Mouse (Mus musculus) gastrocnemius, postnatal 36 days (tissue): ENCODE measurements around the gene Nfia. TPM values are rescaled to one million over a fixed set of nuclear protein-coding genes. Genes with fewer than 3 reads are reported as not detected.

ENCODE experiments used
- DNase-seq, 2 experiments: peaks; one replicate each; pipeline ENCODE4 v3.0.0; 2022
- intact Hi-C: fragments of 180-260 bp; cut with DNase I; formaldehyde crosslinking; loops from one replicate; pipeline ENCODE4 v1.15.1; 2025
- total RNA-seq, 2 experiments: library from RNA; stranded (reverse); gene quantifications; 2 replicates each; pipeline ENCODE4 v1.2.3; 2021

The Nfia gene
- total RNA-seq, 2 experiments from 2014 or later = 56.2 to 61.5 TPM

DNA sequence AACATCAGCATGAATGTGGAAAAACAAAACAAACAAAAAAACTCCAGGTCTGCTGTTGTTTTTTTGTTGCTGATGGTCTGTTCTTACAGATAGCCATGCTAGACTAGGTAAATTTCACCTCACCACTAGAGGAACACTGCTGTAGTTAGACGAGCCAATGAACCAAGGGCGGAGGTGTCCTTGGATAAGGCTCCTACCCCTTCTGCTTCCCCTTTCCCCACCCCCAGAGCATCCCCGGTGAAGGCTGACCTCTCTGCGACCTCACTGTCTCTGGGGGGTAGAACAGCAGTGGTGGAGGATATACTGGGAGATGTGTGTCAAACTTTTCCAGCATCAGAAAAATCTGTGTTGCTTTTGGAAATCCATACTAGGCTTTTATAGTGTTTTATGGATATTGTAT is 7.9 kb upstream of the Nfia start:
- intact Hi-C loops = no loop called here

DNA sequence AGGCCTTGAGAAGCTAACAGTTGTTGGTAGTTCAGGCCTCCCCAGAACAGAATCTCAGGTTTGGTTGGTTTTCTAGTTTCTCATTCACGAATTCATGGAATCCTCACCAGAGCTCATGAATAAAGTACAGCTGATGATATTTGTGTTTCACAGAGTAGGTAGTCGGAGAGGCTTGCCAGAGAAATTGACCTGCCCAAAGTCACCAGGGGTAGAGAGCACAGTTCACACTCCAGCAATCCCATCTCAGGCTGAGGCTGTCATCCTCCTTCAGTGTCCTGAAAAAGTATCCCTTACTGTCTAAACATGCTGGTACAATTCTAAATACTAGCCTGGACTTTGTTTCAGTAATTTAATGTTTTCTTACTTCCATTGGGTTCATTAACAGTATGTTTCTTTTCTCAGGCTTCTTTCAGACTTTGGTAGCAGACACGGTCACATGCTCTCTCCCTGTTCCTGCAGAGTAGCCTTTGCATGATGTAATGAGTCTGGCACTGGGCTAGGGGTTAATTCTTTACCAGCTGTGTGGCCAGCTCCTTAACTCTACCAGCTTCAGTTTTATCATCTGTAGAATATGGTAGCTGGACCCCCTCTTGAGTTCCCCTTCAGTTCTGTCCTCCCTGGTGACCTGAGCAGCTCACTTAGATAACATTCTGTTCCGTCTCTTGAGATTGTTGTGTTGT is 7.1 kb upstream of the Nfia start:
- intact Hi-C loops = no loop called here
- no peak for DNase-seq

More for the DNA sequence above, 7.9 kb upstream of the Nfia start:
- DNase-seq = no peak

DNA sequence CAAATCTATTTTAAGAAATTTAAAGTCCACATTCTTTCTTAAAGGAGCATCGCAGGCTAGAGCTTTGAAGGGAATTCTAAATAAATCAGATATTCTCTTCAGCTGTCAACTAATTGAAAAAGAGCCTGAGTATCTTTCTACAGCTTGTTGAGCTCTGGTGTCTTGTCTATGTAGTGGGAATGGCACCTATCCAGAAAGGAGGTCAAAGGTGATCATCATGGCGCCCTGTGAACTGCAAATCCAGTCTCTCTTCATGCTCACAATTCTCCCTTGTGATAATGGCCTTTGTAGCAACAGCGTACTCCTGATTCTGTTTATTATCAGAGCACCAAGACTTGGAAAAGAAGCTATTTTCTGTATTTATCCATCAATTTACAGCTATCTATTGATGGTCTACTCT is 6.4 kb upstream of the Nfia start:
- intact Hi-C loops = no loop called here
- DNase-seq = no peak

DNA sequence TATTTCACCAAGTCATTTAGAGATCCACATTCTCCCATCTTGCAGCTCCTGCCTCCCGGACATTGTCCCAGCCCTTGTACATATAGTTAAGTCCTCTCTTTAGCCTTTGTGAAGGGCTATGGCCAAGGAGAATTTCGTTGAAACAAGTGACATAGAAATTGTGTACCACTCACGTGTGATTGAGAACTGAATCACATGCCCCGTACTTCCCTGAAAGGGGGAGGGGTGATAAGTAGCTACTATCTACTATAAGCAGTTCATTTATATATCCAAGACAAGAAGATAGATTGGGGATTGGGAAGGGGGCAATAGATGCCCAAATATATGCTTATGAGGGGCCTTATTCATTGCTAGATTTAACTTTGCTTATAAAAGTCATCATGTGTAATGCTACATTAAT is 5.5 kb upstream of the Nfia start:
- intact Hi-C loops = no loop called here
- no peak for DNase-seq

DNA sequence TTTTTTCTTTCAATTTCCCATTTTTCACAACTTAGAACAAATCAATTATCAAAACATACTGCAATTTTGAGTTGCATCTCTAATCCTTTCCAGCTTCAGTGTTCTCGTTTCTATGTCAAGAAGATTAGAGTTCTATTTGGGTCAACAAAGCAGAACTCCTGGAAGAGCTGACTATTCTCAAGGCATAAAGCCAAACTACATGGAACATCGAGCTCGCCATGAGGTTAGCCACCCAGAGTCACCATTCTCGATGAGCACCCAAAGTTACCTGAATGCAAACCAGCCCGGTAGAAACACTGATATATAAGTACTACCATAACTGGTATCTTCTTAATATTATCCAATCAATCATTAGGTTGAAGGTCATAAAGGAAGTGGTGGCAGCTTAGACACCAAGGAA is 5.0 kb upstream of the Nfia start:
- DNase-seq = no peak
- intact Hi-C loops = no loop called here

DNA sequence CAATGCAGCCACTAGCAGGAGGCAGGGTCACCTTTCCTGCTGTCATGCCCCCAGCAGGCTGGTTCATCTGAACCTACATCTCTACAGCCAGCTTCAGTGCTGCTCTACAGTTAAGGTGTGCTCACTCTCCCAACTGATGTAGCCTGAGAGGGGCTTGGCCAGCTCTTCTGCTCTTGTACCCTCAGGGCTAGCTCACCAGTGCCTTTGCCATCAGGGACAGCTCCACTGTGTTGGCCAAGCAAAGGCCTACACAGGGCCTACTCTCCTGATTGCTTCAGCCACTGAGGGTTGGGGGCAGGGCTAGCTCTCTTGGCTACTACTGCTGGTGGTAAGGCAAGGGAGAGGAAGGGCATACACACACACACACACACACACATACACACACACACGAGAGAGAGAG is 2.7 kb upstream of the Nfia start:
- DNase-seq = no peak
- intact Hi-C loops = loop anchor here (5.0 to 10.0 kb wide), 2 partner anchors 155 to 287 kb away; no protein-coding TSS in a partner anchor

DNA sequence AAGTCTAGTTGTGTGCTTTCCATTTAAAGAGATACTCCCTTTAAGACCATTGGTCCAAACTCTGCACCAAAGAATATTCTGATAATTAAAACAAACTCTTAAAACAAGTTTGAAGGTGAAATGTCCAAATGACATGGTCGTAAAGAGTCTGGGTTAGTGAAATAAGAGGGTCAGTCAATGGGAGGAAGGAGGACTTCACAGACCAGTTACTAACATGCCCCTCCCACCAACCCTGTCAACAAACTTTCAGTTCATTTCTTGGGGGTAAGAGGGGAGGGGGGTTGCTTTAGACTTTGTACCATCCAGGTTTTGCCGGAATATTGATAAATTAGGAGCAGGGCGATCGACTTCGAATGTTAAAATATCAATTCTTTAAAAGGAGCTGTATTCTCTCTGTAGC is 1.1 kb upstream of the Nfia start:
- no peak for DNase-seq

DNA sequence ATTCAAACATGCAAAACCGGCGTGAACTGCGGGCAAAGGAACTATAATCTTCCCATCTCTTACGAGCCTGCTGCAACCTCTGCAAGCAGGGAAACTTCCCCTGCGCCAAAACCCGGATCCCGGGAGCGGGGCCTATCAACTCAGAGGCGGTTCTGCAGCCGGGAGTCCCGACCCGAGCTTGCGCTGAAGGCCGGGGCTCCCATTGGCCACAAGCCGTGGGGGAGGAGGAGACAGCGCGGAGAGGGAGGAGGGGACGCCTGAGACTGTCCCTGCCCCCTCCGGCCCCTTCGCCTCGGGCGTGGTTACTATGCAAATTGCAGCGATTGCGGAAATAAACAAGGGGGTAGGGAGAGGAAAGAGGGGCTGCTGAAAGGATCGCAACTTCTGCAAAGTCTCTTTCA is 450 bp upstream of the Nfia start:
- peak; percentile 95 to 99 for DNase-seq
- intact Hi-C loops = loop anchor here (5.0 to 10.0 kb wide), 2 partner anchors 153 to 285 kb away; no protein-coding TSS in a partner anchor

More for the DNA sequence above, 1.1 kb upstream of the Nfia start:
- intact Hi-C loops = loop anchor here (5.0 to 10.0 kb wide), 2 partner anchors 153 to 286 kb away; no protein-coding TSS in a partner anchor

DNA sequence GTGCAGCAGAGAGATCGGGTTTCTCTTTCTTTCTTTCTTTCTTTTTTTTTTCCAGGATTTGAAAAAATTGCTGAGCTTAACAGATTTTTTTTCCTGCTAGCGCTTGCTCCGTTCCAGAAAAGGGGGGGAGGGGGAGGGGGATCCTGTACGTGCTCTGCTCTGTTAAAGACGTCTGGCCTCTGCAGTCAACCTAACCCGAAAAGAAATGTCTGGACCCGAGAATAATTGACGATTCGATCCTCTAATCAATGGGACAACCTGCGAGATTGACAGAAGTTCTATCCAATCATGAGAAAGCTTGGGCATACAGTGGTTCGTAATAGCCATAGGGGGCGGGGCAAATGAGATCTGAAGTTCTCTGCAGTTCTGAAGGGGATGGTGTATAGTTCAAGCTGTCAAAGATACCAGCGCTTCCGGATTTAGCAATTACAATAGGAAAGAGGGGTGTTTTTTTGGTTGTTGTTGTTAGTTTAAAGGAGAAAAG is 618 bp downstream of the Nfia start:
- intact Hi-C loops = loop anchor here (5.0 to 10.0 kb wide), 2 partner anchors 152 to 284 kb away; no protein-coding TSS in a partner anchor
- DNase-seq = peak in 1 of 2 experiments; percentile 85

DNA sequence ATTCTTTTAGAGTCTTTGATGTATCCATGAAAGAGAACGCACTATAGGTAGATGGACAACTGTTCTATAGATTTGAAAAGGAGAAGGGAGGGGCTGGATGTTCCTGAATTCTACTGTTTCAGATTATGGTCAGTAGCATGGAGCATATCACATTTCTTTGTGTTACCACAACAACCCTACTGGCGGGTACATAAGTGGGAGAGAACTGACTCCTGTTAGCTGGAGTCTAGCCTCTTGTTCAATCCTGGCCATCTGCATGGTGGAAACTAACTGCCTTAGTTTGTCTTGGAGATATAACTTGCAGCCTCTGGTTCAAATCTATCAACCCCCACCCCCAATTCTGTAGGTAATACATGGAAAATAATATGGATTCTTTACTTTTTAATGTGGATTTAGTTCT is 1.3 kb downstream of the Nfia start:
- DNase-seq = no peak
- intact Hi-C loops = loop anchor here (5.0 to 10.0 kb wide), 2 partner anchors 151 to 284 kb away; no protein-coding TSS in a partner anchor

DNA sequence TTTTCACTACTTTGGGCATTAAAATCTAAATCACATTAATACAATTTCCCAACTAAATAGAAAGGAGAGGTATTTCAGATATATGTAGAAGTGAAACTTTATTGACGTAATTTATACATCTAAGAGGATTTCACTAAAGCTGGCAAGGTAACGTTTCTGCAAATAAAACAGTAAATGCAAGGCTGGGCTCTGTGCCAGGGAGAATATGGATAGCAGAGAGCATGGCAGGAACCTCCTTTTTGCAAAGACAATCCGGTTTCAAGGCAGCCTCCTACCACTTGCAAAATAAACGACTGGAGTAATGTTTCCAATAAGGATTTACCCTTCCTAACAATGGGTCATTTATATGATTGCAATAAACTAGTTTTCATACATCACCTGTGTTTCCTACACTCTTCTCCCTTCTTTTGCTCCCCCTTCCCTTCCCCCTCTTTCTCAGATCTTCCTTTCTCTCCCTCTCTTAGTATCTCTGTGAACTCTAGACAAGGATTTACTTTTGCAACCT is 2.0 kb downstream of the Nfia start:
- intact Hi-C loops = loop anchor here (5.0 to 10.0 kb wide), 2 partner anchors 150 to 283 kb away; no protein-coding TSS in a partner anchor
- DNase-seq = no peak

DNA sequence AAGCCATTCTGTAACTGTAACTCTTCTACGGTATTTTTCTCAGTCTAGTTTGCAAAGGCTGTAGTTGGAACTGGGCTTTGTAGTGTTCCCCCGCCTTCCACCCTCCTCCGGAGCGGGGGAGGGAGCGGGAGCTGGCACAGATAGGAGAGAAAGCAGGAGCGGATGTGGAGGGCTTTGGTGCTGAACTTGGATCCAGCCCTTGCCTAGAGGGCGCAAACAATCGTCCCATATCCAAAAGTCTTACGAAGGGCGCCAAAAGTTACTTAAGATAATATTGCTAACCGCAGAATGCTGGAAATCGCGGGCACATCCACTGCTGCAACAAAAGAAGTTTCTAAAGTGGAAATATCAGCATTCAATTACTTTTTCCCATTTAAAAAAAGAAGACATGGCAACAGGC is 2.5 kb downstream of the Nfia start:
- intact Hi-C loops = loop anchor here (5.0 to 10.0 kb wide), 2 partner anchors 150 to 227 kb away; no protein-coding TSS in a partner anchor
- DNase-seq = peak; percentile 60 to 76

DNA sequence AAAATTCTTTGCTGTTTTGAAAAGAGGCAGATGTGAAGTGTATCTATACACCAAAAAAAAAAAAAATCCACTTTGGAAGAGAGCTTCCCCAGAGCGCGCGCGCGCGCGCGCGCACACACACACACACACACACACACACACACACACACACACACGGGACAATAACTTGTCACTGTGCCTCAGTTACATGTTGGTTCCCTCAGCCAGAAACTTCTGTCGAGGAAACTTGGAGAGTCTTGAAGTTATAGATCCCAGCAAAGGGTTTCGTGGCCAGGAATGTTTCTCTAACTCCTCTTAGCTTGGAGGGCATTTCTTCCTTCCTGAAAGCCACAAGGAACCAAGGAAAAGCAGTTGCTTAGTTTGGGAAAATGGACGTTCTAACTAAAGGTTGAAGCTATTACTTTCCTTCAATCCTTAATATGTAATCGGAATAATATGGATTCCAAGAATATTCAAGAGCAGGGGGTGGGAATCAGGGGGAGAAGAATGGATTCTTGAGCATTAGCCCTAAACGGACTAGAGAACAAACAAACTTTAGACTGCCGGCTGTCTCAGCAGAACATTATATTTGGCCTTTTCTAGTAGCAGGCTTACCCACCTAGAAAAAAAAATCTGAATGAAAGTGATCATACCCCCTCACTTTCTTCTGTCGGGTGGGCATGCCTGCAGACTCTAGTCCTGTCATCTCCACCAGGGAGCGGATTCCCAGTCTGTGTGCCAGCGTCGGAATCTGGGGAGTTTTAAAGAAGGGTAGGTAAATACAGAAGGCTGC is 3.1 kb downstream of the Nfia start:
- no peak for DNase-seq
- intact Hi-C loops = loop anchor here (2.0 to 10.0 kb wide), 3 partner anchors 93 to 227 kb away; no protein-coding TSS in a partner anchor

DNA sequence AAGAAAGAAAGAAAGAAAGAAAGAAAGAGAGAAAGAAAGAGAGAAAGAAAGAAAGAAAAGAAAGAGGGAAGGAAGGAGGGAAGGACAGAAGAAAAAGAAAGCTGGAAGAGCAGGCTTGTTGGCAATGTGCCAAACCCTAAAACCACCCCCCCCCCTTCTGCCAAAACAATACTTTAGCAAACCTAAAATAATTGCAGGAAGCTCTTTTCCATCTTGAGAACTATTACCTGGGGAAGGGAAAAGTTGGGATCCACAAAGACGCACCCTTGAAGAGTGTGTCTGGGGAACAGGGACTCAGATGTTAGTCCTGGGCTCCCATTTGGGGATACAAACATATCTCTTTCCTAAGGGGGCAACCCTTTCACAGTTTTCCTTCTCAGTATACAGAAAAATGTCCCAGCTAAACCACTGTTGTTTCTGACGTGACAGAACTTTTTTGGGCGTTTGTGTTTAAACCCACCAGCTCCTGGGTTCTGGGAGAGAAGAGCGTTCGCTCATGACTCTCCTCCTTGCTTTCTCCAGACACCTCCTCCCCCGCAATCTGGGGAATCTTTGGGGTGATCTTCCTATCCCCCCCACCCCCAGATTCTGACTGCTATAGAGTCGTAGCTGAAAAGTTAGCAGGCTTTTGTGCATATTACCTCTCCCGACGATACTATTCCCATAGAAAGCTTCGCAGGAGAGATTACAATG is 4.0 kb downstream of the Nfia start:
- intact Hi-C loops = loop anchor here (2.0 to 10.0 kb wide), 3 partner anchors 92 to 226 kb away; no protein-coding TSS in a partner anchor
- no peak for DNase-seq

DNA sequence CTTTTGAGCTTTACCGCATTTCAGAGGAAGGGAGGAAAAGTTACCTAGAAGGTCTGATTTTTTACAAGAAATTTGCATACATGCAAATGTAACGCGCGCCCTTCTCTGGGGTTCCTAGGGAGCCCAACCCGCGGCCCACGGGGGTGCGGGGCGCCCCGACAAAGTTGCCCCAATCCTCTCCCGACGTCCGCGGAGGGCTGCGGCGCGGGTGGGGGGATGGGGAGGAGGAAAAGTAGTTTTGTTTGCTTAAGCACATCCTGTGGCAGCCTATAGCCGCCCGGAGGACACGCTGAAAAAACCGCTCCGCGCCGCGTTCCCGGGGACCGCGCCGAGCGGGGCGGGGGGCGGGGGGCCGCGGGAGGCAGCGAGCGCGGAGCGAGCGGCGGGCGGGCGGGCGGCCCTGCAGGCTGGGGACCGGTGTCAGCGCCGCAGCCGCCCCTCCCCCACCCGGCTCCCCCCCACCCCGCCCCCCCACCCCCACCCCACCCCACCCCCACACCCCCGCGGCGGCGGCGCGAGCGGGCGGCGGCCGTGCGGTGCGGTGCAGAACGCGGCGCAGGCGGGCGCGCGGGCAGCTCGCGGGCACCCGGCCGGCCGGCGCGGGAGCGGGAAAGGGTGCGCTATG is 4.7 kb downstream of the Nfia start:
- DNase-seq = peak; percentile 29 to 61
- intact Hi-C loops = loop anchor here (2.0 to 10.0 kb wide), 3 partner anchors 92 to 225 kb away; no protein-coding TSS in a partner anchor

DNA sequence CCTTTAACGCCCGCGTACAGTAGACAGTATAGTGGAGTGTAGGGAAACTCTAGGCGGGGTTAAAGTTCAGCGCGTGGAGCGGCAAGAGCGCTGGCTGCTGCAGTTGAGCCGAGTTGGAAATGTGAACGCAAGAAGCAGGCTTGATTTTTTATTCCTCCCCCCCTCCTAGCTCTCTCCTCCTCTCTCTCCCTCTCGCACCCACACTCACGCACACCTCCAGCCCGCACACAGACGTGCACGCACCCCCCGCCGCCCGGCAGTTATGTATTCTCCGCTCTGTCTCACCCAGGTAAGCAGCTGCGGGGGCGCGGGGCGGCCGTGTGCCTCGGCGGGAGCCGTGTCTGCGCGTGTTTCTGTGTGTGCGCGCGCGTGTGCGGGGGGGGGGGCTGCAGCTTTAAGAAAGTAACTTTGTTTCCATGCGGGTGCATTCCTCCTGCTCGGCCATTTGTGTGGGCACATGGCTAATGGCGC is 5.2 kb downstream of the Nfia start, which contains the start of gene E130114P18Rik:
E130114P18Rik (minus strand) TSS at position 373 of the 471 bp plus-strand sequence.
- intact Hi-C loops = loop anchor here (2.0 to 10.0 kb wide), 4 partner anchors 27 to 225 kb away; no protein-coding TSS in a partner anchor
- peak; percentile 41 to 60 for DNase-seq

DNA sequence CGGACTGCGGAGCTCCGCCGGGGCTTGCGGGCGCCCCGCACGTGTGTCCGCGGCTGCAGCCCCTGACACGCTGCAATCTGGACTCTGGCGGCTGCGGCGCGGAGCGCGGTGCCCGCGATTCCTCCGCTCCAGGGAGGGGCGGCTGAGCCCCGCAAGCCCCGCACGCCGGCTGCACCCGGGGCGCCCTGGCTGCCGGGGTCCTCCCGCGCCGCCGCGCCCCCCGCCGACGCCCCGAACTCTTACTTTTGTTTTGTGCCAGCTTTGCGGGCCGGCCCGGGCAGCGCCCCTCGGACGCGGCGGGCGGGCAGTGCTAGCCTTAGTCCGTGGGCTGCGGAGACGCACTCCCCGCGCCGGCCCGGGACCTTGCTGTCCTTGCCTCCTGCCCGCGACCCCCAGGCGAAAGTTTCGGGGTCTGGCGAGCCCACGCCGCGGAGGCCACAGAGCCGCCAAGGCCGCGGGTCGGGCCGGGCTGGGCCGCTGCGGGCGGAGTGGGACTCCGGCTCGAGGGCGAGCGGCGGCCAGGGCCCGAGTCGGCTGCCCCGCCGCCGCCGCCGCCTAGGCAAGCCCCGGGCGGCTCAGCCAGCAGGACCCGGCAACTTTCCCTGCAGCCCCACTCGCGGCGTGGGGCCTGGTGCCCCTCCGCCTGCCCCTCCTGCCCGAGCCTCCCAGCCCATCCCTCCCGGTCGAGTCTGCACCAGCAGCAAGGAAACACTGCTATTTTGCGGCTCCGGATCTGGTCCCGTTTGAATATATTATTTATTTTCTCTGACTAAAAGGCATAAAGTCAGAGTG is 5.9 kb downstream of the Nfia start:
- intact Hi-C loops = loop anchor here (2.0 to 10.0 kb wide), 3 partner anchors 28 to 224 kb away; no protein-coding TSS in a partner anchor
- peak; percentile 32 to 49 for DNase-seq
